In the genomic region with DNA sequence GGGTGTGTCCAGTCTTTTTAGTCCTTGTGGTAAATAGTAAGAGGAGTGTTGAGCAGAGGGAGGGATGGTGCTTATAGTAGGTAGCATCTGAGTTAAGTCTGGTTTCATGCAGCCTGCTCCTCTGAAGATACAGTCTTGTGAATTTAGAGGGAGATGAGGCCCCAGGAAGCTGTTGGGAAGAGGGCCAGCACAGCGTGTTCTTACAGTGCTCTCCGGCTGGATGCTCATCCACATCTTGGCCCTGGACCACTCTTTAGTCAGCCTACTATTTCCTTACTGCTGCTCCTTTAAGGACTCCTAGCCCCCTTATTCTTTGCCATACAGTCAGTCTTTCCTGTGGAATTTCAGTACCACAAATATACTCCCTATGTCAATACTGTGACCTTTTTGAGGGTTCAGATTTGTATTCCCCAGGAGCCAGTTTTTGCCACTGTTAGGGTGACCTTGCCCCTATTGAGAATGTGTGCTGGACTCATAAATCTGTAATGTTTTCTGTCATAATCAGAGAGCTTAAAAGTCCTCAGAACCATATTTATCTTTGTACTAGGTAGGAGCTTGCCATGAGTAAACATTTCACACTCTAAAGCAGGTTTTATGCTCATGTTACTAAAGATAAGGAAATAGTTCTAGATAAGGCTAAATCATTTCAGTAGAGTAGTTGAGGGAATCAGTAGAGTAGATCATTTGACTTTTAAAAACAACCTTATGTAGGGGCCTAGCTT, we compare ENCODE assay signal across 1 mouse cellular context.
A peak's percentile ranks its signal among the peaks of the same experiment; 100 is the strongest.
TF ChIP-seq lines count a peak whose summit lies in the region.

No protein-coding gene starts in this region.

TF ChIP-seq in MEL, 35 proteins besides CTCF, POLR2A, EP300 and RAD21 (continued from another document):
- TF ChIP-seq NRF1 (IDR thresholded peaks at IDR 0.05; ENCODE audit: insufficient read depth, low read depth, low read length, poor library complexity, severe bottlenecking), result no peak
- TF ChIP-seq GATA1 (IDR thresholded peaks at IDR 0.05; ENCODE audit: low read depth, low read length), result peak; percentile 13; the same call in 1 of the 2 replicates
- TF ChIP-seq ZMIZ1 (IDR thresholded peaks at IDR 0.05; ENCODE audit: low read depth, low read length), result no peak
